Mouse (Mus musculus): ENCODE data around the gene Rgs16. TPM values are rescaled to one million over a fixed set of nuclear protein-coding genes. Genes with fewer than 3 reads are reported as not detected.
"Not testable (repeated sequence)": the region's sequence is repeated elsewhere in the genome, so short reads cannot be mapped to it uniquely, and the experiment has no call there.

Gene Rgs16
- polyA plus RNA-seq, 1 experiment from 2014 or later = 0.34 TPM

- Histone ChIP-seq H3K9ac (no peak overlapping the region), H3K4me1 (ENCODE audit: insufficient read depth) (no peaks in the 10 kb centered on the region), H3K36me3 (ENCODE audit: insufficient read depth) (no peaks in the 10 kb centered on the region), H3K27ac (ENCODE audit: low read depth) (no peak overlapping the region), H3K27me3 (ENCODE audit: insufficient read depth, low read length) (no peaks in the 10 kb centered on the region), H3K4me2 (no peak overlapping the region), H3K4me3 (ENCODE audit: low read depth, low read length) (no peak overlapping the region), H3K9me3 (ENCODE audit: low read depth, low read length) (no peaks in the 10 kb centered on the region)
- DNase-seq (no peak), ATAC-seq (ENCODE audit: insufficient read depth) (no peak)
- no peak for TF ChIP-seq CTCF (IDR thresholded peaks at IDR 0.05; ENCODE audit: low read depth)
- 73% methylated on average over 5 of the region's 5 CpGs for WGBS
These were observed 28.3 kb downstream of the Rgs16 start for GRCm38 (mm10) chr1:153768465-153768864.

- H3K27me3 ChIP-seq (ENCODE audit: insufficient read depth, low read length); ATAC-seq (ENCODE audit: insufficient read depth); H3K4me3 ChIP-seq (ENCODE audit: low read depth, low read length); H3K4me1 ChIP-seq (ENCODE audit: insufficient read depth); DNase-seq; H3K9me3 ChIP-seq (ENCODE audit: low read depth, low read length); H3K36me3 ChIP-seq (ENCODE audit: insufficient read depth); H3K27ac ChIP-seq (ENCODE audit: low read depth); H3K4me2 ChIP-seq; H3K9ac ChIP-seq: not testable (repeated sequence)
- WGBS = 58% methylated on average over 6 of the region's 6 CpGs
These were observed 29.4 kb downstream of the Rgs16 start for GRCm38 (mm10) chr1:153769571-153769970.

- H3K4me3 ChIP-seq (ENCODE audit: low read depth, low read length) = no peak overlapping the region
- no peaks in the 10 kb centered on the region for H3K27me3 ChIP-seq (ENCODE audit: insufficient read depth, low read length)
- DNase-seq (no peak), ATAC-seq (ENCODE audit: insufficient read depth) (no peak)
- no peak for TF ChIP-seq CTCF (IDR thresholded peaks at IDR 0.05; ENCODE audit: low read depth)
- H3K9ac ChIP-seq = no peak overlapping the region
- H3K4me2 ChIP-seq = no peak overlapping the region
- 49% methylated on average over 10 of the region's 10 CpGs for WGBS
- no peaks in the 10 kb centered on the region for H3K4me1 ChIP-seq (ENCODE audit: insufficient read depth)
- H3K27ac ChIP-seq (ENCODE audit: low read depth) = no peak overlapping the region
- no peaks in the 10 kb centered on the region for H3K36me3 ChIP-seq (ENCODE audit: insufficient read depth)
- H3K9me3 ChIP-seq (ENCODE audit: low read depth, low read length) = no peaks in the 10 kb centered on the region
These were observed 30.0 kb downstream of the Rgs16 start for GRCm38 (mm10) chr1:153769998-153770775.

GRCm38 (mm10) chr1:153770776-153771167 lies 30.6 kb downstream of the Rgs16 start:
- no peaks in the 10 kb centered on the region for H3K9me3 ChIP-seq (ENCODE audit: low read depth, low read length)
- no peak overlapping the region for H3K4me3 ChIP-seq (ENCODE audit: low read depth, low read length)
- DNase-seq (no peak), ATAC-seq (ENCODE audit: insufficient read depth) (no peak)
- no peak for TF ChIP-seq CTCF (IDR thresholded peaks at IDR 0.05; ENCODE audit: low read depth)
- H3K9ac ChIP-seq = no peak overlapping the region
- no peak overlapping the region for H3K27ac ChIP-seq (ENCODE audit: low read depth)
- no peaks in the 10 kb centered on the region for H3K27me3 ChIP-seq (ENCODE audit: insufficient read depth, low read length)
- H3K4me1 ChIP-seq (ENCODE audit: insufficient read depth) = no peaks in the 10 kb centered on the region
- 76% methylated on average over 1 of the region's 1 CpGs for WGBS
- no peaks in the 10 kb centered on the region for H3K36me3 ChIP-seq (ENCODE audit: insufficient read depth)
- H3K4me2 ChIP-seq = no peak overlapping the region

- no peak for TF ChIP-seq CTCF (IDR thresholded peaks at IDR 0.05; ENCODE audit: low read depth)
- Histone ChIP-seq H3K9ac (no peak overlapping the region), H3K36me3 (ENCODE audit: insufficient read depth) (no peaks in the 10 kb centered on the region), H3K9me3 (ENCODE audit: low read depth, low read length) (no peaks in the 10 kb centered on the region), H3K4me1 (ENCODE audit: insufficient read depth) (no peaks in the 10 kb centered on the region), H3K27ac (ENCODE audit: low read depth) (no peak overlapping the region), H3K27me3 (ENCODE audit: insufficient read depth, low read length) (no peaks in the 10 kb centered on the region), H3K4me2 (no peak overlapping the region), H3K4me3 (ENCODE audit: low read depth, low read length) (no peak overlapping the region)
- DNase-seq (no peak), ATAC-seq (ENCODE audit: insufficient read depth) (no peak)
- WGBS = 80% methylated on average over 6 of the region's 6 CpGs
These were observed 35.0 kb downstream of the Rgs16 start for GRCm38 (mm10) chr1:153775174-153775573.

- H3K4me3 ChIP-seq (ENCODE audit: low read depth, low read length) = no peak overlapping the region
- H3K4me1 ChIP-seq (ENCODE audit: insufficient read depth) = no peaks in the 10 kb centered on the region
- WGBS = 85% methylated on average over 7 of the region's 7 CpGs
- no peak overlapping the region for H3K9ac ChIP-seq
- no peak overlapping the region for H3K27ac ChIP-seq (ENCODE audit: low read depth)
- H3K27me3 ChIP-seq (ENCODE audit: insufficient read depth, low read length) = no peaks in the 10 kb centered on the region
- no peak for TF ChIP-seq CTCF (IDR thresholded peaks at IDR 0.05; ENCODE audit: low read depth)
- no peak overlapping the region for H3K4me2 ChIP-seq
- no peak for ATAC-seq (ENCODE audit: insufficient read depth)
- no peaks in the 10 kb centered on the region for H3K9me3 ChIP-seq (ENCODE audit: low read depth, low read length)
- no peak for DNase-seq
- no peaks in the 10 kb centered on the region for H3K36me3 ChIP-seq (ENCODE audit: insufficient read depth)
These were observed 36.1 kb downstream of the Rgs16 start for GRCm38 (mm10) chr1:153776257-153776656.

GRCm38 (mm10) chr1:153778205-153778604 lies 38.1 kb downstream of the Rgs16 start:
- Histone ChIP-seq H3K9me3 (ENCODE audit: low read depth, low read length) (no peaks in the 10 kb centered on the region), H3K4me1 (ENCODE audit: insufficient read depth) (no peaks in the 10 kb centered on the region), H3K9ac (no peak overlapping the region), H3K27me3 (ENCODE audit: insufficient read depth, low read length) (no peaks in the 10 kb centered on the region), H3K4me2 (no peak overlapping the region), H3K4me3 (ENCODE audit: low read depth, low read length) (no peak overlapping the region), H3K36me3 (ENCODE audit: insufficient read depth) (no peaks in the 10 kb centered on the region), H3K27ac (ENCODE audit: low read depth) (no peak overlapping the region)
- 84% methylated on average over 10 of the region's 10 CpGs for WGBS
- DNase-seq = no peak
- no peak for ATAC-seq (ENCODE audit: insufficient read depth)
- TF ChIP-seq CTCF (IDR thresholded peaks at IDR 0.05; ENCODE audit: low read depth) = no peak
